Mouse (Mus musculus): ENCODE measurements at regions not wholly inside any gene's neighbourhood (a gene's known extent, or its start where the extent isn't known, plus 50 kb on each side); places are given as distances from the start of the nearest gene placed in this dataset.
A peak's percentile ranks its signal among the peaks of the same experiment; 100 is the strongest.
"Not testable (repeated sequence)": the region's sequence is repeated elsewhere in the genome, so short reads cannot be mapped to it uniquely, and the experiment has no call there.

GRCm38 (mm10) chr12:48521996-48522395 is 860.5 kb upstream of the Foxg1 start:
- Histone ChIP-seq H3K27me3 (ENCODE audit: control insufficient read depth, insufficient read depth, low read depth, low read length) (no peaks in the 10 kb centered on the region), H3K4me1 (ENCODE audit: control insufficient read depth, insufficient read depth, low read length) (no peaks in the 10 kb centered on the region), H3K27ac (ENCODE audit: low read length) (no peak overlapping the region), H3K9me3 (replicated peaks; ENCODE audit: control insufficient read depth, low read length, poor library complexity, severe bottlenecking) (no peaks in the 10 kb centered on the region), H3K4me3 (ENCODE audit: low read depth, low read length) (no peak overlapping the region), H3K4me2 (ENCODE audit: low read length) (no peak overlapping the region), H3K36me3 (ENCODE audit: control insufficient read depth, insufficient read depth, low read length) (no peaks in the 10 kb centered on the region), H3K9ac (ENCODE audit: low read depth, low read length) (no peak overlapping the region)
- ATAC-seq: no peak
- WGBS: 33% methylated on average over 3 of the region's 3 CpGs

GRCm38 (mm10) chr12:48559690-48560089 is 822.8 kb upstream of the Foxg1 start:
- not testable (repeated sequence) for H3K27me3 ChIP-seq (ENCODE audit: control insufficient read depth, insufficient read depth, low read depth, low read length); H3K9me3 ChIP-seq (replicated peaks; ENCODE audit: control insufficient read depth, low read length, poor library complexity, severe bottlenecking); H3K36me3 ChIP-seq (ENCODE audit: control insufficient read depth, insufficient read depth, low read length); H3K4me3 ChIP-seq (ENCODE audit: low read depth, low read length); H3K9ac ChIP-seq (ENCODE audit: low read depth, low read length); H3K4me2 ChIP-seq (ENCODE audit: low read length); ATAC-seq; H3K4me1 ChIP-seq (ENCODE audit: control insufficient read depth, insufficient read depth, low read length); H3K27ac ChIP-seq (ENCODE audit: low read length)
- 88% methylated on average over 19 of the region's 20 CpGs for WGBS

DNA sequence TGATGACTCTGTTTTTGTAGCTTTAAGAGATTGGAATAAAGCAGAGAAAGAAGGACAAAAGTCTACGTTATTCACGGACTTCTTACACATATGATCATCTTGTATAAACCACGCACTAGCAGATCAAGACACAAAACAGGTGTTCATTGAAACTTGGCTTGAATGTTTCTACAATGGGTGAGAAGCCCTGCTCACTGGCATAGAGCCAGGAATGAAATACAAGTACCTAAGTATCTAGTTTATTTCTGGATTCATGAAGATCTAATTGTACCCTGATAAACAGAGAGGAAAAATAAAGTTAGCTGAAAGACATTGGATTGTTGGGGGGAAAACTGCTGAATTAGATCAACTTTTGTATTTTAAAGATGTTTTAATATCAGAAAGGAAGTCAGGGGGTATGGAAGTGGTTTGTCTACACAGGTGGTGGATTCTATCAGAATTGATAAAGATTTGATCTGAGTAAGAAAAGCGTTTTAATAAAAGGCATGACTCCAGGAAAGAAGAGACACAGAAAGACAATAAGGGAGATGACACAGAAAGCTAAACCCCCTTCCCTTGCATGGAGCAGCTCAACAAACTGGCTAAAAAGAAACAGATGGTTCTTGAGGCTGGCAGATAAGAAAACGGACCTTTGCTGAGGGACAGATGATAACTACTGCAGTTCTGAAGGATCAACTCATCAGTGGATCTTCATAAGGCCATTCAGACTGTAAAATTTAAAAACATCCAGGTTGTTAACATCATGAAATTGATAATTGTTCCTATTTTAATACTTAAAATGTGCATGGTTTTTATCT is 777.9 kb upstream of the Foxg1 start:
- no peak overlapping the region for H3K27ac ChIP-seq (ENCODE audit: low read length)
- H3K27me3 ChIP-seq (ENCODE audit: control insufficient read depth, insufficient read depth, low read depth, low read length): no peaks in the 10 kb centered on the region
- no peak for ATAC-seq
- no peak overlapping the region for H3K9ac ChIP-seq (ENCODE audit: low read depth, low read length)
- H3K4me2 ChIP-seq (ENCODE audit: low read length): no peak overlapping the region
- H3K9me3 ChIP-seq (replicated peaks; ENCODE audit: control insufficient read depth, low read length, poor library complexity, severe bottlenecking): no peaks in the 10 kb centered on the region
- no peaks in the 10 kb centered on the region for H3K36me3 ChIP-seq (ENCODE audit: control insufficient read depth, insufficient read depth, low read length)
- H3K4me3 ChIP-seq (ENCODE audit: low read depth, low read length): no peak overlapping the region
- WGBS: 88% methylated on average over 5 of the region's 5 CpGs
- H3K4me1 ChIP-seq (ENCODE audit: control insufficient read depth, insufficient read depth, low read length): no peaks in the 10 kb centered on the region

- no peak overlapping the region for H3K4me3 ChIP-seq (ENCODE audit: low read depth, low read length)
Observed at GRCm38 (mm10) chr12:48605423-48605822, 777.0 kb upstream of the Foxg1 start.

GRCm38 (mm10) chr12:48609391-48609790 is 773.1 kb upstream of the Foxg1 start:
- Histone ChIP-seq H3K4me2 (ENCODE audit: low read length) (no peak overlapping the region), H3K9ac (ENCODE audit: low read depth, low read length) (no peak overlapping the region), H3K36me3 (ENCODE audit: control insufficient read depth, insufficient read depth, low read length) (no peaks in the 10 kb centered on the region), H3K27me3 (ENCODE audit: control insufficient read depth, insufficient read depth, low read depth, low read length) (no peaks in the 10 kb centered on the region), H3K4me3 (ENCODE audit: low read depth, low read length) (no peak overlapping the region), H3K27ac (ENCODE audit: low read length) (no peak overlapping the region), H3K4me1 (ENCODE audit: control insufficient read depth, insufficient read depth, low read length) (no peaks in the 10 kb centered on the region), H3K9me3 (replicated peaks; ENCODE audit: control insufficient read depth, low read length, poor library complexity, severe bottlenecking) (no peaks in the 10 kb centered on the region)
- no peak for ATAC-seq
- WGBS: 81% methylated on average over 6 of the region's 6 CpGs

More at GRCm38 (mm10) chr12:48605423-48605822, 777.0 kb upstream of the Foxg1 start:
- Histone ChIP-seq H3K4me1 (ENCODE audit: control insufficient read depth, insufficient read depth, low read length) (no peaks in the 10 kb centered on the region), H3K27me3 (ENCODE audit: control insufficient read depth, insufficient read depth, low read depth, low read length) (no peaks in the 10 kb centered on the region), H3K36me3 (ENCODE audit: control insufficient read depth, insufficient read depth, low read length) (no peaks in the 10 kb centered on the region), H3K9me3 (replicated peaks; ENCODE audit: control insufficient read depth, low read length, poor library complexity, severe bottlenecking) (no peaks in the 10 kb centered on the region), H3K4me2 (ENCODE audit: low read length) (no peak overlapping the region), H3K27ac (ENCODE audit: low read length) (no peak overlapping the region), H3K9ac (ENCODE audit: low read depth, low read length) (no peak overlapping the region)
- ATAC-seq: no peak

GRCm38 (mm10) chr12:48612066-48612465 is 770.4 kb upstream of the Foxg1 start:
- Histone ChIP-seq H3K4me2 (ENCODE audit: low read length) (no peak overlapping the region), H3K27me3 (ENCODE audit: control insufficient read depth, insufficient read depth, low read depth, low read length) (no peaks in the 10 kb centered on the region), H3K27ac (ENCODE audit: low read length) (no peak overlapping the region), H3K4me3 (ENCODE audit: low read depth, low read length) (no peak overlapping the region), H3K4me1 (ENCODE audit: control insufficient read depth, insufficient read depth, low read length) (no peaks in the 10 kb centered on the region), H3K9ac (ENCODE audit: low read depth, low read length) (no peak overlapping the region), H3K36me3 (ENCODE audit: control insufficient read depth, insufficient read depth, low read length) (no peaks in the 10 kb centered on the region), H3K9me3 (replicated peaks; ENCODE audit: control insufficient read depth, low read length, poor library complexity, severe bottlenecking) (no peaks in the 10 kb centered on the region)
- no peak for ATAC-seq
- 84% methylated on average over 5 of the region's 5 CpGs for WGBS

GRCm38 (mm10) chr12:48616337-48616736 is 766.1 kb upstream of the Foxg1 start:
- ATAC-seq: no peak
- Histone ChIP-seq H3K36me3 (ENCODE audit: control insufficient read depth, insufficient read depth, low read length) (no peaks in the 10 kb centered on the region), H3K27ac (ENCODE audit: low read length) (no peak overlapping the region), H3K9ac (ENCODE audit: low read depth, low read length) (no peak overlapping the region), H3K27me3 (ENCODE audit: control insufficient read depth, insufficient read depth, low read depth, low read length) (no peaks in the 10 kb centered on the region), H3K4me2 (ENCODE audit: low read length) (no peak overlapping the region), H3K9me3 (replicated peaks; ENCODE audit: control insufficient read depth, low read length, poor library complexity, severe bottlenecking) (no peaks in the 10 kb centered on the region), H3K4me3 (ENCODE audit: low read depth, low read length) (no peak overlapping the region), H3K4me1 (ENCODE audit: control insufficient read depth, insufficient read depth, low read length) (no peaks in the 10 kb centered on the region)
- WGBS: 91% methylated on average over 2 of the region's 2 CpGs

DNA sequence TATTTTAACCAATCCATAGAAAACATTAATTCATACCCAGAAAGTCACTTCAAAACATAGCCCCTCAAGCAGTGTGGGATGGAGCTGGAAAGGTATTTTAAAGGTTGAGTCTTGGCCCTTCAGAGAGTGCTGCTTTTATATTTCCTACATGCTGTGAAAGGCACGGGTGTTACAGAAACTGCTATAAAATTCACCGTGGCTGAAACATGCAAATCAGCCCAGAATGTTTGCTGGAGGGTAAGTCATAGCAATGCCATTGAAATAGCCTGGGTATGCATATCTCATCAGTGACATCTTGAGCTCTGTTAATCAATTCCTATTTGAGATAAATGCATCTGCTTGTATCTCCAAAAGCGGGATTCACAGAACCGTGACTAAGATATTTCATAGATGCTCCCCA is 748.9 kb upstream of the Foxg1 start:
- H3K4me2 ChIP-seq (ENCODE audit: low read length): no peak overlapping the region; the same call in 1 of the 2 replicates
- H3K4me1 ChIP-seq (ENCODE audit: control insufficient read depth, insufficient read depth, low read length): peaks cover 16% of the 10 kb centered on the region
- peak overlapping the region; percentile 71 for H3K27ac ChIP-seq (ENCODE audit: low read length)
- H3K9ac ChIP-seq (ENCODE audit: low read depth, low read length): no peak overlapping the region
- WGBS: 22% methylated on average over 4 of the region's 4 CpGs
- H3K36me3 ChIP-seq (ENCODE audit: control insufficient read depth, insufficient read depth, low read length): no peaks in the 10 kb centered on the region
- H3K27me3 ChIP-seq (ENCODE audit: control insufficient read depth, insufficient read depth, low read depth, low read length): no peaks in the 10 kb centered on the region
- H3K9me3 ChIP-seq (replicated peaks; ENCODE audit: control insufficient read depth, low read length, poor library complexity, severe bottlenecking): no peaks in the 10 kb centered on the region
- peak; percentile 81 for ATAC-seq
- no peak overlapping the region for H3K4me3 ChIP-seq (ENCODE audit: low read depth, low read length)

DNA sequence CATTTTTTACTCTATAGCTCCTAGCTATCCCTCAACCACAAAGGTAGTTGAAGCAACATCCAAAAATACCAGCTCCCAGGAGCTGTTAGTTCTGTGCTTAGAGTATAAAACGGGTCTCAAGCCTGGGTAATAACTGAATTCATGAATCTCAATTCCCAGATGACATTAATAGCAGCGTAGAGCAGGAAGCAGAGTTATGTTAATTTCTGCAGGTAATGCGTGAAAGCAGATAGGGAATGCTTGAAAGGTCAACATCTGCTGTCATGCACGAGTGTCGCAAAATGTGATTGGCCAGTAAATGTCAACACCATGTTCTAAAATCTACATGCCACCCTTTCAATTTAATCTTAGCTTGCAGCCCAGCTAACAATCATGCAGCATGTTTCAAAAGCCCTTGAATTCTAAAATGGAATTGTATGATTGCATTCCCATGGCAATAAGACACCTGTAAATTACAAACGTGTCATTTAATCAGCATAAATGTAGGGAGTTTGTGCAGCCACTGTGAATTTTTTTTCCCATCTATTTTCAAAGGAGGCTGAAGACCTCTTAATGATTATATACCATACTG is 747.7 kb upstream of the Foxg1 start:
- Histone ChIP-seq H3K36me3 (ENCODE audit: control insufficient read depth, insufficient read depth, low read length) (no peaks in the 10 kb centered on the region), H3K9me3 (replicated peaks; ENCODE audit: control insufficient read depth, low read length, poor library complexity, severe bottlenecking) (no peaks in the 10 kb centered on the region), H3K4me2 (ENCODE audit: low read length) (no peak overlapping the region), H3K27me3 (ENCODE audit: control insufficient read depth, insufficient read depth, low read depth, low read length) (no peaks in the 10 kb centered on the region), H3K9ac (ENCODE audit: low read depth, low read length) (no peak overlapping the region), H3K4me3 (ENCODE audit: low read depth, low read length) (no peak overlapping the region), H3K27ac (ENCODE audit: low read length) (peak overlapping the region; percentile 71), H3K4me1 (ENCODE audit: control insufficient read depth, insufficient read depth, low read length) (peaks cover 16% of the 10 kb centered on the region)
- peak; percentile 79 for ATAC-seq
- WGBS: 34% methylated on average over 6 of the region's 6 CpGs

All from midbrain, embryonic 16.5 days (tissue).